Mouse (Mus musculus): ENCODE measurements at regions not wholly inside any gene's neighbourhood (a gene's known extent, or its start where the extent isn't known, plus 50 kb on each side); places are given as distances from the start of the nearest gene placed in this dataset.

- DNase-seq (ENCODE audit: low read depth, low spot score) = no peak
These were observed 118.7 kb upstream of the Bank1 start for GRCm38 (mm10) chr3:136444598-136444997.

GRCm38 (mm10) chr3:136442099-136442498 is 116.2 kb upstream of the Bank1 start:
- no peak for DNase-seq (ENCODE audit: low read depth, low spot score)

- no peak for DNase-seq (ENCODE audit: low read depth, low spot score)
These were observed 114.2 kb upstream of the Bank1 start for GRCm38 (mm10) chr3:136439907-136440645.

- no peak for DNase-seq (ENCODE audit: low read depth, low spot score)
These were observed 113.5 kb upstream of the Bank1 start for GRCm38 (mm10) chr3:136439350-136439749.

- DNase-seq (ENCODE audit: low read depth, low spot score) = no peak
These were observed 108.5 kb upstream of the Bank1 start for GRCm38 (mm10) chr3:136434407-136434806.

- DNase-seq (ENCODE audit: low read depth, low spot score) = no peak
These were observed 106.2 kb upstream of the Bank1 start for GRCm38 (mm10) chr3:136432072-136432471.

- no peak for DNase-seq (ENCODE audit: low read depth, low spot score)
These were observed 101.6 kb upstream of the Bank1 start for GRCm38 (mm10) chr3:136427427-136427826.

- DNase-seq (ENCODE audit: low read depth, low spot score) = no peak
These were observed 100.8 kb upstream of the Bank1 start for GRCm38 (mm10) chr3:136426539-136427194.

GRCm38 (mm10) chr3:136421969-136422614 is 96.2 kb upstream of the Bank1 start:
- no peak for DNase-seq (ENCODE audit: low read depth, low spot score)

GRCm38 (mm10) chr3:136405606-136406005 is 79.7 kb upstream of the Bank1 start:
- no peak for DNase-seq (ENCODE audit: low read depth, low spot score)

GRCm38 (mm10) chr3:136383282-136383681 is 57.4 kb upstream of the Bank1 start:
- DNase-seq (ENCODE audit: low read depth, low spot score) = no peak

- no peak for DNase-seq (ENCODE audit: low read depth, low spot score)
These were observed 54.8 kb upstream of the Bank1 start for GRCm38 (mm10) chr3:136380644-136381043.

- no peak for DNase-seq (ENCODE audit: low read depth, low spot score)
These were observed 54.0 kb upstream of the Bank1 start for GRCm38 (mm10) chr3:136379741-136380398.

- no peak for DNase-seq (ENCODE audit: low read depth, low spot score)
These were observed 51.0 kb upstream of the Bank1 start for GRCm38 (mm10) chr3:136376893-136377292.
